Mouse (Mus musculus): ENCODE data around the gene Pla2g2f.

DNA sequence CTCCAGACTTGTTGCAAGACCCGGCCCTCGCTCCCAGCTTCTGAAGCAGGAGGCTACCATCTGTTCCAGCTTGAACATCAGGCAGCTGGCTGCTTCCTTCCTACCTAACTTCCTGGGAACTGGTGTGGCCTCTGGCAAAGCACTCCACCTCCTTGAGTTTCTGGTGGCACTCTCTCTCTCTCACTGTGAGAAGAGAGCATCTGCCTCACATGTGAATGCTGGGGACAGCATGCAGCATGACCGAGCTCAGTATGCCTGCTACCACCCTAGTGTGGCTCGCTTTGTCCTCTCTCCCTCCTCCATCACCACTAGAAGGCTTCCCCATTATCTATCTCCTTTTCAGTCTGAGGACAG is 39.8 kb upstream of the Pla2g2f start:
- TF ChIP-seq POLR2A (IDR thresholded peaks at IDR 0.05; ENCODE audit: insufficient read length, low read depth), result no peak
- TF ChIP-seq TCF12 (IDR thresholded peaks at IDR 0.05; ENCODE audit: insufficient read depth, poor library complexity, severe bottlenecking), result no peak
- no peak for TF ChIP-seq POLR2AphosphoS2 (IDR thresholded peaks at IDR 0.05; ENCODE audit: insufficient read length, low read depth)
- no peak for TF ChIP-seq MYOD1 (IDR thresholded peaks at IDR 0.05; ENCODE audit: control insufficient read depth in 1 of 3, insufficient read length in 2 of 3, low read depth in 2 of 3)
- no peak for TF ChIP-seq USF1 (IDR thresholded peaks at IDR 0.05; ENCODE audit: low read depth)
- TF ChIP-seq MAX (IDR thresholded peaks at IDR 0.05; ENCODE audit: low read depth), result no peak
- TF ChIP-seq CEBPB (IDR thresholded peaks at IDR 0.05; ENCODE audit: insufficient read depth, poor library complexity, severe bottlenecking), result no peak
- TF ChIP-seq MYOG (IDR thresholded peaks at IDR 0.05; ENCODE audit: control insufficient read depth in 1 of 3, insufficient read depth in 1 of 3, insufficient read length in 2 of 3, low read depth in 2 of 3), result no peak
- no peak for TF ChIP-seq E2F4 (IDR thresholded peaks at IDR 0.05; ENCODE audit: insufficient read depth)
- TF ChIP-seq REST (IDR thresholded peaks at IDR 0.05; ENCODE audit: insufficient read depth, insufficient read length), result no peak
- TF ChIP-seq SRF (IDR thresholded peaks at IDR 0.05; ENCODE audit: control insufficient read depth, insufficient read length, low read depth), result no peak
- TF ChIP-seq TCF3 (IDR thresholded peaks at IDR 0.05; ENCODE audit: insufficient read length, low read depth), result no peak
